ENCODE assay signal across 28 mouse cellular contexts in genomic region chr9:122344560-122344959, GRCm38 (mm10).
"Had no signal": no experiment of that assay in that cellular context is flagged by ENCODE, and none has a peak within 500 bp of the region (broad histone marks: within the 10 kb centered on the region; RNA-seq: fewer than 3 reads in every experiment).

No protein-coding gene starts in this region.

- DNase-seq: cerebellum, adult 18-20 months; cerebellum, adult 2 months; cerebellum, adult 8-10 months; cerebellum, adult 9-10 months; cerebellum, adult 9-11 months; cerebellum, postnatal 10 days; cerebellum, postnatal 14 days; cerebellum, postnatal 25 days; cerebellum, postnatal 36 days; embryo, embryonic 11 days; gastrocnemius, adult 2 months; gastrocnemius, postnatal 10 days; gastrocnemius, postnatal 14 days; gastrocnemius, postnatal 25 days; gastrocnemius, postnatal 36 days; heart, adult 18-20 months had no signal

- H3K4me1 ChIP-seq: embryonic facial prominence, embryonic 10.5 days; embryonic facial prominence, embryonic 12.5 days; embryonic facial prominence, embryonic 13.5 days; embryonic facial prominence, embryonic 15.5 days; forebrain, embryonic 10.5 days; forebrain, embryonic 12.5 days; forebrain, embryonic 13.5 days; forebrain, embryonic 15.5 days had no signal

- H3K9ac ChIP-seq: embryonic facial prominence, embryonic 12.5 days; embryonic facial prominence, embryonic 13.5 days; embryonic facial prominence, embryonic 15.5 days; forebrain, embryonic 12.5 days; forebrain, embryonic 13.5 days; forebrain, embryonic 15.5 days; forebrain, postnatal 0 days had no signal

- H3K36me3 ChIP-seq: embryonic facial prominence, embryonic 10.5 days; embryonic facial prominence, embryonic 12.5 days; embryonic facial prominence, embryonic 13.5 days; embryonic facial prominence, embryonic 15.5 days; forebrain, embryonic 10.5 days; forebrain, embryonic 12.5 days; forebrain, embryonic 15.5 days had no signal

- ATAC-seq: forebrain, embryonic 13.5 days; forebrain, embryonic 14.5 days; forebrain, embryonic 15.5 days; forebrain, embryonic 16.5 days; forebrain, postnatal 0 days had no signal

- H3K27me3 ChIP-seq: embryonic facial prominence, embryonic 12.5 days; embryonic facial prominence, embryonic 13.5 days; embryonic facial prominence, embryonic 15.5 days; forebrain, embryonic 12.5 days; forebrain, embryonic 13.5 days; forebrain, embryonic 15.5 days had no signal

- H3K27ac ChIP-seq: embryonic facial prominence, embryonic 10.5 days; embryonic facial prominence, embryonic 12.5 days; embryonic facial prominence, embryonic 13.5 days; embryonic facial prominence, embryonic 15.5 days; forebrain, embryonic 10.5 days; forebrain, embryonic 12.5 days; forebrain, embryonic 13.5 days; forebrain, embryonic 15.5 days; gastrocnemius, adult 2 months had no signal

- H3K4me2 ChIP-seq: embryonic facial prominence, embryonic 12.5 days; embryonic facial prominence, embryonic 13.5 days; embryonic facial prominence, embryonic 15.5 days; forebrain, embryonic 12.5 days; forebrain, embryonic 13.5 days; forebrain, embryonic 15.5 days had no signal

- H3K4me3 ChIP-seq: embryonic facial prominence, embryonic 10.5 days; embryonic facial prominence, embryonic 12.5 days; embryonic facial prominence, embryonic 13.5 days; embryonic facial prominence, embryonic 15.5 days; erythroblast, embryonic 14.5 days; forebrain, embryonic 10.5 days; forebrain, embryonic 12.5 days; forebrain, embryonic 13.5 days; forebrain, embryonic 15.5 days; gastrocnemius, adult 2 months had no signal

- H3K9me3 ChIP-seq: embryonic facial prominence, embryonic 10.5 days; embryonic facial prominence, embryonic 12.5 days; embryonic facial prominence, embryonic 13.5 days; embryonic facial prominence, embryonic 15.5 days; forebrain, embryonic 10.5 days; forebrain, embryonic 12.5 days; forebrain, embryonic 13.5 days; forebrain, embryonic 15.5 days had no signal
